Mouse (Mus musculus) heart, postnatal 0 days (tissue): ENCODE measurements around the gene Rab40b. TPM values are rescaled to one million over a fixed set of nuclear protein-coding genes. Genes with fewer than 3 reads are reported as not detected.
"Not testable (repeated sequence)": the region's sequence is repeated elsewhere in the genome, so short reads cannot be mapped to it uniquely, and the experiment has no call there.

Experiments
- ATAC-seq: fragments of 200-750 bp; cut with Nextera tagmentation; 2 replicates; pipeline ENCODE4 v1.8.0; 2017; ENCODE audit warnings: low read depth, moderate number of reproducible peaks, moderate library complexity; ENCODE audit not compliant: insufficient read depth
- DNase-seq: peaks from one replicate; pipeline ENCODE4 v3.0.0-alpha.2; 2016; ENCODE audit warnings: low spot score
- H3K27ac ChIP-seq: fragments of 300-500 bp; sonication (generic); 2 replicates; pipeline ENCODE4 v1.5.1; 2014; ENCODE audit warnings: low read depth, mild to moderate bottlenecking
- H3K27me3 ChIP-seq: fragments of 300-500 bp; sonication (generic); 2 replicates; pipeline ENCODE4 v1.6.1; 2014; ENCODE audit warnings: low read length, mixed read lengths; ENCODE audit not compliant: control insufficient read depth, insufficient read depth
- H3K36me3 ChIP-seq: fragments of 300-500 bp; sonication (generic); replicated peaks from 2 replicates; pipeline ENCODE4 v1.6.1; 2014; ENCODE audit warnings: low read length, mixed read lengths; ENCODE audit not compliant: control insufficient read depth, insufficient read depth
- H3K4me1 ChIP-seq: fragments of 300-500 bp; sonication (generic); 2 replicates; pipeline ENCODE4 v1.6.1; 2014; ENCODE audit warnings: antibody characterized with exemption; ENCODE audit not compliant: control insufficient read depth, insufficient read depth
- H3K4me2 ChIP-seq: fragments of 300-500 bp; sonication (generic); 2 replicates; pipeline ENCODE4 v1.6.1; 2014; ENCODE audit warnings: low read depth, mild to moderate bottlenecking, low read length, moderate library complexity
- H3K4me3 ChIP-seq: fragments of 300-500 bp; sonication (generic); 2 replicates; pipeline ENCODE4 v1.5.1; 2014; ENCODE audit warnings: low read depth, low read length
- H3K9ac ChIP-seq: fragments of 300-500 bp; sonication (generic); replicated peaks from 2 replicates; pipeline ENCODE4 v1.6.1; 2014; ENCODE audit warnings: low read depth, low read length, mixed read lengths
- H3K9me3 ChIP-seq: fragments of 300-500 bp; sonication (generic); replicated peaks from 2 replicates; pipeline ENCODE4 v1.6.1; 2016; ENCODE audit warnings: low read length; ENCODE audit not compliant: control insufficient read depth
- CTCF ChIP-seq: IDR thresholded peaks from 2 replicates; pipeline ENCODE4 v1.5.1; 2016; ENCODE audit warnings: antibody characterized with exemption, control low read depth, low read depth
- EP300 ChIP-seq: IDR thresholded peaks from 2 replicates; pipeline ENCODE4 v1.6.1; 2016; ENCODE audit warnings: antibody characterized with exemption, low read depth
- whole genome bisulfite sequencing: fragments of 180-500 bp; shearing (Covaris S2); extraction: QIAGEN DNeasy Blood & Tissue Kit; methylation state at CpG from one replicate; pipeline ENCODE4 v1.1.7; 2014; 5-methylcytosine and 5-hydroxymethylcytosine counted together
- polyA plus RNA-seq: library from polyadenylated mRNA; unstranded; fragments of >200 nt; fragmentation: Nextera tagmentation; extraction: Ambion mirVana; gene quantifications from 2 replicates; pipeline ENCODE4 v1.2.1, GENCODE M21; 2015
- total RNA-seq: library from RNA; depleted of rRNA; stranded (reverse); fragments of >200 nt; gene quantifications from 2 replicates; pipeline ENCODE4 v1.2.3, GENCODE M21; 2014; ENCODE audit warnings: low replicate concordance

Gene Rab40b
- total and polyA plus RNA-seq, 2 experiments from 2014 or later, result 3.1 to 5.2 TPM

DNA sequence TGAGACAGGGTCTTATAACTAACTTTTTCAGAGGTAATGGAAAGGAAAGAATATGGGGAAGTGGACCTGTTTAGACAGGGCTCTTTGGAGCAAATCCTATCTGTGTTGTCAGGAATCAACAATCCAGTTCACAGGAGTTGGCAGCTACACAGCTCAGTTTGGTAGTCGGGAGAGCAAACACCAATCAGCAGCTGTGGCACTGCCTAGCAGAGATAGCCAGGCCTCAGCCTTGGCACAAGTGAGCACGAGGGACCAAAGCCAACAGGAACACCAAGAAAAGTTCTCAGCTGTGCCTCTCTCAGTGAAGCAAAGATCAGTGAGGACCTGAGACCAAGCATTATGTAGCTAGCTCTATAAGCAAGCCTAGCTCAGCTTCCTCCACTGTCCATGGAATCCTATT is 41.0 kb downstream of the Rab40b start:
- peak; percentile 39 for DNase-seq
- Histone ChIP-seq H3K27ac (peak overlapping the region; percentile 70), H3K36me3 (0 out of 2 replicates have a peak, but pooled peaks cover 12% of the 10 kb centered on the region), H3K4me2 (no peak overlapping the region), H3K4me1 (peaks cover 6% of the 10 kb centered on the region; the same call in 1 of the 2 replicates), H3K4me3 (no peak overlapping the region), H3K9me3 (no peaks in the 10 kb centered on the region), H3K27me3 (no peaks in the 10 kb centered on the region), H3K9ac (no peak overlapping the region)
- WGBS, result 30% methylated on average over 2 of the region's 2 CpGs
- ATAC-seq, result peak; percentile 73
- TF ChIP-seq CTCF (no peak), EP300 (no peak)

DNA sequence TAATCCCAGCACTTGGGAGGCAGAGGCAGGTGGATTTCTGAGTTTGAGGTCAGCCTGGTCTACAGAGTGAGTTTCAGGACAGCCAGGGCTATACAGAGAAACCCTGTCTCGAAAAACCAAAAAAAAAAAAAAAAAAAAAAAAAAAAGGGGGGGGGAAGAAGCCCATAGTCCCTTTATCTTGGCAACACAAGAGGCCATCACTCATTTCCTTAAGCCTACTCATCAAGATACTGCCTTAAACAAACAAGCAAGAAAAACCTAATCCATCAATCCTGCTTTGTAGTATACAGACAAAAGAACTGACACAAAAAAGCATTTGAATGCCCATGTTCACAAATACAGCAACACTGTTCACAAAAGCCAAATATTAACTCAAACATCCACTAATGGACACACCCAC is 45.6 kb downstream of the Rab40b start:
- H3K9ac ChIP-seq, H3K27me3 ChIP-seq, H3K4me3 ChIP-seq, H3K27ac ChIP-seq, H3K4me2 ChIP-seq, ATAC-seq, H3K9me3 ChIP-seq, H3K4me1 ChIP-seq, DNase-seq: not testable (repeated sequence)
- peaks cover 17% of the 10 kb centered on the region; the same call in 1 of the 2 replicates for H3K36me3 ChIP-seq
- WGBS, result no CpG with 5 or more reads among the region's 1 CpGs

- Histone ChIP-seq H3K9ac (no peak overlapping the region), H3K4me2 (no peak overlapping the region), H3K9me3 (no peaks in the 10 kb centered on the region), H3K4me3 (no peak overlapping the region), H3K4me1 (no peaks in the 10 kb centered on the region), H3K36me3 (peaks cover 33% of the 10 kb centered on the region), H3K27me3 (no peaks in the 10 kb centered on the region), H3K27ac (no peak overlapping the region)
- DNase-seq, result no peak
- 61% methylated on average over 1 of the region's 1 CpGs for WGBS
- no peak for ATAC-seq
- TF ChIP-seq EP300 (no peak), CTCF (no peak)
Measured at GRCm38 (mm10) chr11:121340287-121340686, 47.8 kb downstream of the Rab40b start.

- ATAC-seq, result no peak
- no peak overlapping the region for H3K4me3 ChIP-seq
- no peaks in the 10 kb centered on the region for H3K27me3 ChIP-seq
- peaks cover 37% of the 10 kb centered on the region for H3K36me3 ChIP-seq
- no peak overlapping the region for H3K9ac ChIP-seq
- H3K4me1 ChIP-seq, result no peaks in the 10 kb centered on the region
- H3K9me3 ChIP-seq, result no peaks in the 10 kb centered on the region
- WGBS, result 82% methylated on average over 1 of the region's 1 CpGs
- no peak overlapping the region for H3K4me2 ChIP-seq
- TF ChIP-seq EP300 (no peak), CTCF (no peak)
- no peak overlapping the region for H3K27ac ChIP-seq
- DNase-seq, result no peak
Measured at GRCm38 (mm10) chr11:121339647-121340046, 48.4 kb downstream of the Rab40b start.

- Histone ChIP-seq H3K9me3 (no peaks in the 10 kb centered on the region), H3K36me3 (peaks cover 70% of the 10 kb centered on the region), H3K4me3 (no peak overlapping the region), H3K27ac (no peak overlapping the region), H3K4me2 (no peak overlapping the region), H3K9ac (no peak overlapping the region), H3K4me1 (no peaks in the 10 kb centered on the region), H3K27me3 (no peaks in the 10 kb centered on the region)
- 66% methylated on average over 3 of the region's 3 CpGs for WGBS
- DNase-seq, result no peak
- TF ChIP-seq CTCF, result no peak
- TF ChIP-seq EP300, result no peak
- ATAC-seq, result no peak
Measured at GRCm38 (mm10) chr11:121331641-121332040, 56.4 kb downstream of the Rab40b start.

DNA sequence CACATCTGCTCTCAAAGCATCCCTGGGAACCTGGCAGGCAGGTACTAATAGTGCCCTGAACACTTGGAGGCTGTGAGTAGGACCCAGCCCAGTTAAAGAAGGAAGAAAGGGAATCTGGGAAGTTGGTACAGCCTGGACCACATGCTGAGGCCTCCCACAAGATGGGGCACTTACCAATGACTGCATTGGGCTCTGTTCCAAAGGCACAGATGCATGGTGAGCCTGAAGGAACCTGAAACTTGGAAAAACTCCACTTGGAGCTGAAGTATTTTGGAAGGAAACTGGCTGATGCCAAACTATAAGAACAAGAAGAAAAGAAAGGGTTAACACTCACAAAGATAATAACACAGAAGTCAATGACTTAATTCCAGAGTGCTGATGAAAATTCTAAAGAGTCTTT is 59.4 kb downstream of the Rab40b start:
- H3K4me3 ChIP-seq, result no peak overlapping the region
- no peak overlapping the region for H3K4me2 ChIP-seq
- no peaks in the 10 kb centered on the region for H3K9me3 ChIP-seq
- TF ChIP-seq EP300 (no peak), CTCF (no peak)
- H3K4me1 ChIP-seq, result no peaks in the 10 kb centered on the region
- H3K36me3 ChIP-seq, result peaks cover 48% of the 10 kb centered on the region
- H3K27ac ChIP-seq, result no peak overlapping the region
- no peak for ATAC-seq
- no peak overlapping the region for H3K9ac ChIP-seq
- no peaks in the 10 kb centered on the region for H3K27me3 ChIP-seq
- DNase-seq, result no peak
